Mouse (Mus musculus) monocyte, adult 2 months (primary cell): ENCODE results near the gene Plxna4.

Source experiments
- DNase-seq, 2 experiments: peaks; one replicate each; pipeline ENCODE4 v3.0.0; 2022; ENCODE audit warnings: low spot score in 2 of 2, low read depth in 1 of 2

The Plxna4 gene

GRCm38 (mm10) chr6:32479193-32479758 lies 108.7 kb downstream of the Plxna4 start:
- no peak for DNase-seq

DNA sequence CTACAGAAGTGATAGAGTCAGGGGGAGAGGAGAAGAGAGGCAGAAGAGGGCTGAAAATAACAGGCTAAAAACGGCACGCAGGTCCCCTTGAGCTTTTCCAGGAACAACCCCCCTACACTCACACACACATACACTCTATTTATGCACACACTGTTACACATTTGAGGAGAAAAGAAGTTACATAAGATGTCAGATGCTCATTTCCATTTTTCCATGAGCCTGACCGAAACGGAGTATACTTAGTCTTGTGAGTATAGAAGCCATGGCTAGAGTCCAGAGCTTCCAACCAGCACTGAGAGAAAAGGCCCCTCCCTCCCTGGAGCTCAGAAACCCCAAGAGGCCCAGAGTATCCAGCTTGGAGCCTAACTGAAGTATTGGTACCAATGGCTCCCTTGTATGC lies 112.0 kb downstream of the Plxna4 start:
- DNase-seq = no peak

GRCm38 (mm10) chr6:32472062-32472461 lies 115.9 kb downstream of the Plxna4 start:
- no peak for DNase-seq

- DNase-seq = no peak
These were observed 116.4 kb downstream of the Plxna4 start for GRCm38 (mm10) chr6:32471639-32472038.

DNA sequence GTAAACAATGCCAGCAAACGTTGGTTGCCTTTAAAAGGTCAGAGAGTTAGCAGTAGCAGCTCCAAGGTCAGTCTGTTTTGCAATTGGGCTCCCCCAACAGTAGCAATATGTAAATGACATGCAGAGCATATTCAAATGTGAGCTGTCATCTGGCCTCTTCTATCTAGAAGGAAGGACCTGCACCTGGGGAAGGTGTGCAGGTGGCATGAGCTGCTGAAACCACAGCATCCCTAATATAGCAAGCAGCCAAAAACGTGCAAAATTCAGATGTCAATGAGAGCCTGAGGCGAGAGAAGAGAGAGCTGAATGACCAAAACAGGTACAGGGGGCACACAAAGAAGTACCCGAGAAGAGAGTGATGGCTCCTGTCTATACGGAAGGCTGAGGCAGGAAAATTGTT lies 118.8 kb downstream of the Plxna4 start:
- DNase-seq = no peak

DNA sequence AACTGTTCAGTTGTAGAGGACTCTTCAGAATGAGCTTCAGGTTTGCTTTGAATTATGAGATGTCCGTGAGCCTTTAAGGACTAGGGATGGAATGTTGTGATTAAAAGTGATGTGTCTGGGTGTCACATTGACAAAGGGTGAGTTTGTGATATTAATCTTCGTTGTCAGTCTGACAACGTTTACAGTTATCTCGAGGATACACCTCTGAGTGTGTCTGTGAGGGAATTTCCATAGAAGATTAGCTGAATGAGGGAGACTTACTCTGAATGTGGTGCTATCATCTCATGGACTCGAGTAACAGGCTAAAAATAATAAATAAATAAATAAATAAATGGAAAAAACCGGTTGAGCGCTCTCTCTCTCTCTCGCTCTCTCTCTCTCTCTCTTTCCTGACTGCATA lies 122.9 kb downstream of the Plxna4 start:
- no peak for DNase-seq

DNA sequence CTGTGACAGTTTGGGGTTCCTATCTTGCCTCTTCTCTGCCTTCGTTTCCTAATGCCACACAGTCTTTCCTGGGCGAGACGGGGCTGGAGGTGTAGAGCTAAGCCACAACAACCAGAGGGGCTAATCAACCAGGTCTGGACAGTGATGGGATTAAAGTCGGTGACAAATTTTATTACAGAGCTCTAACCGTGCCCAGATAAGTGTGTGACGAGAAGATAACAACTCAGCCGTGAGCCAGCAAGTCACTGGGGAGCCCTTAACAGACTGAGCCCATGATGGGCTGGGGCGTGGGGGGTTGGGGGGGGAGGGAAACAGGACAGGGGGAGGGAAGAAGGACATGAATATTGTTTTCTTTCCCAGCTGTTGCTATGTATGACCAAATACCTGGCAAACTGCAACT lies 123.4 kb downstream of the Plxna4 start:
- DNase-seq = no peak

- DNase-seq = no peak
These were observed 123.9 kb downstream of the Plxna4 start for GRCm38 (mm10) chr6:32464046-32464445.

DNA sequence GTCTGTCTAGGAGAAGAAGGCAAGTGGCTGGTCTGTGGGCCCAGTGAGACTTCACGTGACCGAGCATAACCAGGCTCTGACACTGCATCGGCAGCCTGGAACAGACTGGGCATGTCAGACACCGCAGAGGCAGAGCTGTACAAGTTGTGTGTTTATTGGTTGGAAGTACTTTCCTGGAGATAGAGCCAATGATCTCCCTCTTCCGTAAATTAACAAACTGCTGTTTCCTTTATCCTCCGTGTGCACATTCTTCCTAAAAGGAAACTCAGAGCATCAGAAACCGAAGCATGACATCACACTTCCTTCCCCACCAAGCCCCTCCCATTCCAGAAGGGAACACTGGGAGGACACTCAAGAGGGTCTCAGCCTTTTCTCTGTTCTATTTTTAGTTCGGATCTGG lies 127.6 kb downstream of the Plxna4 start:
- DNase-seq = no peak

- no peak for DNase-seq
These were observed 131.4 kb downstream of the Plxna4 start for GRCm38 (mm10) chr6:32456641-32457040.

DNA sequence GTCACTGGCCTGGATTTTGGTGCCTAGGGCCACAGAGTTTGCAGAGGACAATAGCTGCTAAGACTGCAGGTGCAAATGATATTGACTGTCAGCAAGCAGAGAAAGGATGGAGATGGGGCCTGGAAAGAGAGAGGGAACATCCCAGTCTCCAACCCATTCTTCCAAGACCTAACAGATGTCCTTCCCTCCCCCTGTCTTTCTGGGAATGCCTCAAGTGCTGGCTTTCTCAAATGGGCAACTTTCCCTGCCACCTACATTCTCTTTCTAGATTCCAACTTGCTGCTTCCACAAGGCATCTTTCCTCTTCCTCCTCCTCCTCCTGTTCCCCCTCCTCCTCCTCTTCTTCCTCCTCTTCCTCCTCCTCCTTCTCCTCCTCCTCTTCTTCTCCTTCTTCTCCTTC lies 136.1 kb downstream of the Plxna4 start:
- DNase-seq = no peak

- DNase-seq = no peak
These were observed 138.6 kb downstream of the Plxna4 start for GRCm38 (mm10) chr6:32449237-32449963.

DNA sequence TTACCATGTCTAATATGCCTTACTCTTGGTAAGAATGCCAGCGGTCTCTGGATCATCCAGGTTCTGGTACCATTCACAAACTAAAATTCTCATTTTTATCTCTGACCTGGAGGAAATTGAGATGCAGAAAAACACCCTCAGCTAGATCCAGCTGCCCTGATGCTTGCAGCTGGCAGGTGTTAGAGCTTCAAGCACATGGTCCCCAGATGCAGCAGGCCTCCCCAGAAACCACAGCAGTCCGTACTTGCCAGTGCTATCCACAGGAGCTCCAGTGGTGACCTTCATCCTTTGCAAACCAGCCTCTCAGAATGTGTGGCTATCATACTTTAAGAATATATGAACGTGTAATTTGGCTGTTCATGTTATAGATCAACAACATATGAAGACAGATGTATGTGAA lies 139.2 kb downstream of the Plxna4 start:
- DNase-seq = no peak

DNA sequence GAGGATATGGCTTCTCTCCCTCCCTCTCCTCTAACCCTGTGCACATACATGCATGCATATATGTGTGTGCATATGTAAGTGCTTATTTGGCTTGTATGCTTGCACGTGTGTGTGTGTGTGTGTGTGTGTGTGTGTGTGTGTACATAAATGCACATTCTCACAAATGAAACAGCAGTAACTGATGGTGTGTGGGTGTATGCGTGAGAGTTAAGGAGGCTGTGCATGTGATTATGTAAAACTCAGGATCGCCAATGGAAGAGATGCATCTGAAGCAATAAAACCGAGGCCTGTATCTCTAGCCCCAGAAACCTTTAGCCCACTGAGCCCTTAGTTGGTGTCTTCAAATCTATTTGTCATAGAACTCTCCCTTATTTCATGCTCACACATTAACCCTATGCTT lies 141.7 kb downstream of the Plxna4 start:
- DNase-seq = no peak

DNA sequence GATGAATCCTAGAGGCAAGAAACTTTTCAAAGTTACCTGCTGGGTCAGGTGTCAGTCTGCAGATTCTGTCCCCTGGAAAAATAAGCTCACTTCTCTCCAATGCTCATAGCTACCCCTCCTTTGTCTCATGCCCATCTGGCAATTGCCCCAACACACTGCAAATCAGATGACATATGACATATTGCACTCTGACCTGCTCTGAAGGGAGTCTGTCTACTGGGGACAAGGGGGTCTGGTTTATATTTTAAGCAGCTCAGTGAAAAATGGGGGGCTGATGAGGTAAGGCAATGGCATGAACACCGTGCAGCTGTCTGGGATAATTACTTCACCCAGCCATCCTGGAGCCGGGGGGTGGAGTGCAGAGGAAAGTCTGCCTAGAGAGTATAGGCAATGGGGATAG lies 142.7 kb downstream of the Plxna4 start:
- no peak for DNase-seq

DNA sequence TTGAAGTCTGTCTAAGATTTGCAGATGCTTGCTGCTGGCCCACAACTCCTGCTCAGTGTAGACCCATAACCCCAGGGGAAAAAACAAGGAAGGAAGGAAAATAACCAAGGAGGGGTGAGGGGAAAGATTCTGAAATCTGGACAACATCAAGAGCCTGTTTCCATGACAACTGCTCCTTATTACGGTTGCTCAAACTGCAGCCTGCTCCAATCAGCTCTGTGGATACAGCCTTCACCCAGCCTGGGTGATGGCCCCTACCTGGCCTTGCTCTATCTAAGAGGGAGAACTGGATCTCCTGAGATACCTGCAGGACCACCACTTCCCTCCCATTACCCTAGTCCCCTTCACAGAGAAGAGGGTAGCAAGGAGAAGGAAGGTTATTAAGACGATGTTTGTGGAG lies 143.6 kb downstream of the Plxna4 start:
- DNase-seq = no peak

GRCm38 (mm10) chr6:32443679-32444078 lies 144.3 kb downstream of the Plxna4 start:
- DNase-seq = no peak

DNA sequence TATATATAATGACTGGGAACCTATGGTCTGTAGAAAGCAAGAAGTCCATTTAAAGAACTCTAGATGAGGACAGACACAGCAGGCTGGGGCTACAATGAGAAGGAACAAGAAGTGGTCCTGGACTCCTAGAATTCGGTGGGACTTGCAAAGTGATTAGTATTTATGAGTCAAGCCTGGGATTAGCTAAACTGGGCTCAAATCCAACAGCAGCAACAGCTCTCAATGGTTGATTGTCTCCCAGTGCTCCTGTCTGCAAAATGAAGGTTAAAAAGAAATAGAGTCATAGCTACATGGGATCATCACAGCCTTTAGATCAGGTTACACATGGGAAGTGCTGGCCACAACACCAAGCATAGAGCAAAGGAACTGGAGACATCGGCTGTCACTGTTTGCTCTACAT lies 148.6 kb downstream of the Plxna4 start:
- DNase-seq = no peak

DNA sequence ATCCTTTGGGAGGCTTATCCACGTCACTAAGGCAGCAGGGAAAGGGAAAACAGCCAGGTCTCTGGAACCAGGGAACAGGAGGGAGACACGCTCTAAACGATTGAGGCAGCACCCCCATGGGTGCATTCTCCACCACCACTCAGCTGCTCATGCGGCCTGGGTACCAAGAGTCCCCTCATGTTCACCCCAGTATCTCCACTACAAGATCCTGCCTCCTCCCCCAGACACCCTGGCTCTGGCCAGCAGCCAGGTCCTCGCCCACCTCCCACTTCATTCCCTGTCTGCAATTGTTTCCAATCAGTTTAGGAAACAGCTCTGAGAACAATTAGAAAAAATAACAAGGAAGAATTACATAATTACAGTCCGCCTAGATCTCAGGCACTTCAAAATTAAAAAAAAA lies 150.8 kb downstream of the Plxna4 start:
- DNase-seq = no peak

- no peak for DNase-seq
These were observed 164.9 kb downstream of the Plxna4 start for GRCm38 (mm10) chr6:32423124-32423523.

GRCm38 (mm10) chr6:32420610-32421009 lies 167.4 kb downstream of the Plxna4 start:
- DNase-seq = no peak

DNA sequence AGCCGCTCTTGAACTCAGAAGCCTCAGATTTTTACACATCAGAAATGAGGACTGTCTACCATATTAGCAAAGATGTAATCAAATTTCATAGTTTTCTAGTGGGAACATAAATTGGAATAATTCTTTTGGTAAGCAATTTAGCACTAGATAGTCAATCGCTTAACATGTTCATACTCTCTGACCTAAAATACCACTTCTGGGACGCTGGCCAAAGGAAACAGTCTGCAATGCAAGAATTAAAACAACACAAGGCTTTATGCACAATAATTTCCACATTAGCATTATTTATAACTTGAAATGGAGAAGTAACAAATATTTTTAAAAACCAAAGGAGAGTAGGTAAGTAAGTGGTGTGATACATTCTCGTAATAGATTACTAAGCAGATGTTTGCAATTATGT lies 170.6 kb downstream of the Plxna4 start:
- DNase-seq = no peak

DNA sequence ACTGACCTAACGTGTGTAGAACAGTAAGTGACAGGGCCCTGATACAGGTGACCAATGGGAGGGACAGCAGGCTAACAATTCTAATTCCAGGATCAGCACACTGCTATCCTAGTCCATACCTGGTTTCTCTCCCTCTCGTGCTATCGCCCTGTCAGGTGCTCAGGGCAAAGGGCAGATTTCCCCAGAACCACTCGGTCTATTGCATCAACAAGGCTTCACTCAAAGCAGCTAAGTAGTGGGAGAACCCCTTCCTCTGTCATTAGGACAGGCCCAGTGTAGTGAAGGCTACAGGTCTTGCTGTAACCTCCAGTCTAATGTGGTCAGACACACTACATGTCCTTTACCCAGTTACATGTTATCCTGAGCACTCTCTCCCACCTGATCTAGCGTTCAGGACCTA lies 176.7 kb downstream of the Plxna4 start:
- DNase-seq = no peak
